Comparison of ENCODE assay signal across 1 mouse cellular context in genomic region chr17:35841076-35841950, GRCm38 (mm10).
TF ChIP-seq lines count a peak whose summit lies in the region.

Gene Mdc1 (plus strand): TSS chr17:35841515.

TF ChIP-seq in CH12.LX, 34 proteins besides CTCF, POLR2A, EP300 and RAD21 (continued from another document):
- TF ChIP-seq NRF1 (IDR thresholded peaks at IDR 0.05; ENCODE audit: low read depth, low read length) (peak; percentile 71), PAX5 (IDR thresholded peaks at IDR 0.05; ENCODE audit: low read length) (no peak), MAX (IDR thresholded peaks at IDR 0.05; ENCODE audit: low read length) (peak; percentile 81; the same call in 1 of the 2 replicates), E2F4 (IDR thresholded peaks at IDR 0.05; ENCODE audit: insufficient replicate concordance, low read depth, low read length) (peak; percentile 99), UBTF (IDR thresholded peaks at IDR 0.05; ENCODE audit: low read depth, low read length) (no peak), MAZ (IDR thresholded peaks at IDR 0.05; ENCODE audit: low read depth, low read length) (0 out of 2 replicates have a peak, but pooled peaks have one; percentile 65), MXI1 (IDR thresholded peaks at IDR 0.05; ENCODE audit: low read depth, low read length) (peak; percentile 90), KAT2A (IDR thresholded peaks at IDR 0.05; ENCODE audit: insufficient replicate concordance, low read length) (peak; percentile 85), GABPA (IDR thresholded peaks at IDR 0.05; ENCODE audit: insufficient replicate concordance, low read depth, low read length) (peak; percentile 89), ZKSCAN1 (IDR thresholded peaks at IDR 0.05; ENCODE audit: borderline replicate concordance, low read depth, low read length) (no peak), SMC3 (IDR thresholded peaks at IDR 0.05; ENCODE audit: low read depth, low read length) (peak; percentile 10; the same call in 1 of the 2 replicates), ZNF384 (IDR thresholded peaks at IDR 0.05; ENCODE audit: low read depth, low read length) (peak; percentile 92)
